Mouse (Mus musculus) brain, embryonic 14.5 days (tissue): ENCODE measurements around the gene Plekhg1.

Experiments
- CTCF ChIP-seq: fragments of 200-500 bp; IDR thresholded peaks from 2 replicates; pipeline ENCODE4 v1.5.1; 2012; ENCODE audit warnings: inconsistent platforms, mild to moderate bottlenecking, moderate library complexity, borderline replicate concordance; ENCODE audit not compliant: insufficient read depth, insufficient read length; ENCODE audit errors: extremely low read depth
- POLR2A ChIP-seq: fragments of 200-500 bp; IDR thresholded peaks from 2 replicates; pipeline ENCODE4 v1.6.1; 2012; ENCODE audit warnings: mild to moderate bottlenecking, inconsistent platforms, borderline replicate concordance; ENCODE audit not compliant: poor library complexity, insufficient read depth, insufficient read length, severe bottlenecking; ENCODE audit errors: extremely low read depth

GRCm38 (mm10) chr10:3993365-3994102, 253.4 kb downstream of the Plekhg1 start:
- no peak for TF ChIP-seq CTCF
- TF ChIP-seq POLR2A, result no peak
